Mouse (Mus musculus) midbrain, embryonic 16.5 days (tissue): ENCODE measurements around the gene Rxfp4. TPM values are rescaled to one million over a fixed set of nuclear protein-coding genes. Genes with fewer than 3 reads are reported as not detected.

Experiments used
- ATAC-seq: fragments of 200-750 bp; cut with Nextera tagmentation; 2 replicates; pipeline ENCODE4 v1.8.0; 2017; ENCODE audit warnings: moderate TSS enrichment
- H3K27ac ChIP-seq: fragments of 300-500 bp; sonication (generic); 2 replicates; pipeline ENCODE4 v1.5.1; 2014; ENCODE audit warnings: mild to moderate bottlenecking, low read length, mixed read lengths
- H3K27me3 ChIP-seq: fragments of 300-500 bp; sonication (generic); 2 replicates; pipeline ENCODE4 v1.6.1; 2014; ENCODE audit warnings: low read depth, low read length, mixed read lengths; ENCODE audit not compliant: control insufficient read depth, insufficient read depth
- H3K36me3 ChIP-seq: fragments of 300-500 bp; sonication (generic); 2 replicates; pipeline ENCODE4 v1.6.1; 2014; ENCODE audit warnings: mild to moderate bottlenecking, low read length, moderate library complexity, mixed read lengths; ENCODE audit not compliant: control insufficient read depth, insufficient read depth
- H3K4me1 ChIP-seq: fragments of 300-500 bp; sonication (generic); 2 replicates; pipeline ENCODE4 v1.6.1; 2014; ENCODE audit warnings: mild to moderate bottlenecking, low read length, mixed read lengths; ENCODE audit not compliant: control insufficient read depth, insufficient read depth
- H3K4me2 ChIP-seq: fragments of 300-500 bp; sonication (generic); 2 replicates; pipeline ENCODE4 v1.6.1; 2014; ENCODE audit warnings: mild to moderate bottlenecking, low read length, mixed read lengths
- H3K4me3 ChIP-seq: fragments of 300-500 bp; sonication (generic); 2 replicates; pipeline ENCODE4 v1.5.1; 2014; ENCODE audit warnings: low read depth, mild to moderate bottlenecking, low read length, moderate library complexity, mixed read lengths
- H3K9ac ChIP-seq: fragments of 300-500 bp; sonication (generic); 2 replicates; pipeline ENCODE4 v1.6.1; 2014; ENCODE audit warnings: low read depth, low read length, mixed read lengths
- H3K9me3 ChIP-seq: fragments of 300-500 bp; sonication (generic); replicated peaks from 2 replicates; pipeline ENCODE4 v1.6.1; 2014; ENCODE audit warnings: mild to moderate bottlenecking, low read length, mixed read lengths; ENCODE audit not compliant: control insufficient read depth, poor library complexity, severe bottlenecking
- WGBS: fragments of 180-500 bp; shearing (Covaris S2); extraction: QIAGEN DNeasy Blood & Tissue Kit; methylation state at CpG from one replicate; pipeline ENCODE4 v1.1.7; 2014; 5-methylcytosine and 5-hydroxymethylcytosine counted together
- polyA plus RNA-seq: library from polyadenylated mRNA; unstranded; fragments of >200 nt; fragmentation: Nextera tagmentation; extraction: Ambion mirVana; gene quantifications from 2 replicates; pipeline ENCODE4 v1.2.1, GENCODE M21; 2015

Gene Rxfp4
- polyA plus RNA-seq, 1 experiment from 2014 or later: not detected

DNA sequence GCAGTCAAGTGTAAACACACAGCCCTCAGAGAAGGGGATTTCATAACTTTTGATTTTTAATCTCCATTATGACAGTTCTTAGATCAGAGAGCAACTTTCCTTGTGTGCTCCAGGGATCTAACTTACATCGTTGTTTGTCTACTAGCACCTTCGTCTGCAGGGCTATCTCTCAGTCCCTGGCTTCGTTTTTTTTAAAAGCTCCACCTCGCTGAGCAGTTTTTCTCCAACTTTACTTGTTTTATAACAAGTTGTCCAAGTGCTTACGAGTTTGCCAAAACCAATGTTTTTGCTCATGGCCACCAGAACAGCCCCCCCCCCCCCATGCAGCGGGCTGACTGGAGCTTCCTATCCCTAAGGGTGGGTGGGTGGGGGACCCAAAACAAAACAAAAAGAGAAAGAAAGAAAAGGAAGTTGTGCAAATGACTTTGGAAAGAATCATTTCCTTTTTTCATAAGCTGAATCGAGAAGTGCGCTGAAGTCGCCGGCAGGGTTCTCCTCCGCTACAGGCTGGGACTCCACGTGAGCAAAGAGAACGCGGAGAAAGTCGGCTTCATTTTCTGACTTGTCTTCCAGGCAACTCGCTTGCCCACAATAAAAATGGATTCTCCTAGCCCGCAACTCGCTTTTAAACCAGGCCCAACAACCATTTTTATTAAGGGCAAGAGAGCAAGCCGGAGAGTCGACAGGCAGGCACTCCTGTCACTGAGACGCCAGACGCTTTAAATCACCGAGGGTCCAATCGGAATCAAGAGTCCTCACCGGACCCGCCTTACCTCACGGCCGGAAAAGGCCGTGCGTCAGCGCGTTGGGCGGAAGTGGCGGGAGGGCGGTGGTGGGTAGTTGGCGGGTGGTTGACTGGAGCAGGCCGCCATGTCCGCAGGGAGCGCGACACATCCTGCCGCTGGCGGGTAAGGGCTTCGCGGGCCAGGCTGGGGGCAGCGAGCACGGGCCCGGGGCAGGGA lies 32.3 kb upstream of the Rxfp4 start, which contains the start of gene Khdc4:
Gene Khdc4 (plus strand): TSS at position 824 of the 962 bp plus-strand sequence.
- peak; percentile 99 for ATAC-seq
- peak within 1 kb of the TSS; percentile 98 for H3K27ac ChIP-seq
- no peaks in the 10 kb centered on the region for H3K9me3 ChIP-seq
- peaks cover 21% of the 10 kb centered on the region for H3K4me1 ChIP-seq
- peak within 1 kb of the TSS; percentile 96 for H3K4me2 ChIP-seq
- H3K9ac ChIP-seq: peak within 1 kb of the TSS; percentile 98
- WGBS: under 1% methylated on average over 47 of the region's 47 CpGs
- H3K27me3 ChIP-seq: no peaks in the 10 kb centered on the region
- peaks cover 8% of the 10 kb centered on the region; the same call in 1 of the 2 replicates for H3K36me3 ChIP-seq
- H3K4me3 ChIP-seq: peak within 1 kb of the TSS; percentile 99

GRCm38 (mm10) chr3:88684236-88684979 lies 31.5 kb upstream of the Rxfp4 start:
- no peak overlapping the region for H3K9ac ChIP-seq
- H3K4me3 ChIP-seq: peak overlapping the region; percentile 99
- H3K4me2 ChIP-seq: peak overlapping the region; percentile 60
- WGBS: 71% methylated on average over 6 of the region's 8 CpGs
- 0 out of 2 replicates have a peak, but pooled peaks cover under 1% of the 10 kb centered on the region for H3K36me3 ChIP-seq
- peaks cover 21% of the 10 kb centered on the region for H3K4me1 ChIP-seq
- H3K9me3 ChIP-seq: no peaks in the 10 kb centered on the region
- no peak for ATAC-seq
- H3K27ac ChIP-seq: peak overlapping the region; percentile 70
- no peaks in the 10 kb centered on the region for H3K27me3 ChIP-seq

GRCm38 (mm10) chr3:88683814-88684213 lies 30.9 kb upstream of the Rxfp4 start:
- Histone ChIP-seq H3K36me3 (no peaks in the 10 kb centered on the region), H3K27me3 (no peaks in the 10 kb centered on the region), H3K4me3 (no peak overlapping the region), H3K4me1 (peaks cover 21% of the 10 kb centered on the region), H3K9me3 (no peaks in the 10 kb centered on the region), H3K9ac (no peak overlapping the region), H3K27ac (no peak overlapping the region), H3K4me2 (no peak overlapping the region)
- WGBS: 88% methylated on average over 2 of the region's 2 CpGs
- ATAC-seq: no peak

DNA sequence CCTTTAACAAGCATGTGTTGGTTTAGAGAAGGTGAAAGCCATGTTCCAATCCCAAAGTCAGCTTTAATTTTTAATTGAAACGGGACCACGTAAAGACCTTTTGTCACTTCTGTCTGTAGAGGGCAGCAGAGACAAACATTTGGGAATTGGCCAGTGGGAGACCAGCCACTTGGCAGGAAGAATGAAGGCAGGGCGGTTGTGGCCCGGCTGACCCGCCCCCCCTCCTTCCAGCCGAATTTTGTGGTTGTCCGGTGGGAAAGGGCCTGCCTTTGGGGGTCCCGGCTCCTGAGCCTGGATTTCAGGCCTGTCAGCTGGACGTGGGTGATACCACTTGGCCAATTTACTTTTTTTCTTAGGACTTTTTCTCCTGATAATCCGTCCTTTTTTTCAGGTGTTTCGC lies 24.5 kb upstream of the Rxfp4 start:
- H3K27ac ChIP-seq: no peak overlapping the region
- WGBS: 8% methylated on average over 10 of the region's 11 CpGs
- peak overlapping the region; percentile 60 for H3K4me2 ChIP-seq
- H3K9me3 ChIP-seq: no peaks in the 10 kb centered on the region
- no peaks in the 10 kb centered on the region for H3K36me3 ChIP-seq
- peak; percentile 51; the same call in 1 of the 2 replicates for ATAC-seq
- no peaks in the 10 kb centered on the region for H3K27me3 ChIP-seq
- no peaks in the 10 kb centered on the region for H3K4me1 ChIP-seq
- H3K9ac ChIP-seq: peak overlapping the region; percentile 54
- H3K4me3 ChIP-seq: peak overlapping the region; percentile 27

- no peak for ATAC-seq
- H3K27me3 ChIP-seq: no peaks in the 10 kb centered on the region
- H3K4me2 ChIP-seq: no peak overlapping the region
- no peak overlapping the region for H3K27ac ChIP-seq
- H3K9ac ChIP-seq: no peak overlapping the region
- no peaks in the 10 kb centered on the region for H3K9me3 ChIP-seq
- H3K36me3 ChIP-seq: no peaks in the 10 kb centered on the region
- no peak overlapping the region for H3K4me3 ChIP-seq
- 81% methylated on average over 4 of the region's 4 CpGs for WGBS
- H3K4me1 ChIP-seq: no peaks in the 10 kb centered on the region
Measured at GRCm38 (mm10) chr3:88664095-88664494, 11.2 kb upstream of the Rxfp4 start.

DNA sequence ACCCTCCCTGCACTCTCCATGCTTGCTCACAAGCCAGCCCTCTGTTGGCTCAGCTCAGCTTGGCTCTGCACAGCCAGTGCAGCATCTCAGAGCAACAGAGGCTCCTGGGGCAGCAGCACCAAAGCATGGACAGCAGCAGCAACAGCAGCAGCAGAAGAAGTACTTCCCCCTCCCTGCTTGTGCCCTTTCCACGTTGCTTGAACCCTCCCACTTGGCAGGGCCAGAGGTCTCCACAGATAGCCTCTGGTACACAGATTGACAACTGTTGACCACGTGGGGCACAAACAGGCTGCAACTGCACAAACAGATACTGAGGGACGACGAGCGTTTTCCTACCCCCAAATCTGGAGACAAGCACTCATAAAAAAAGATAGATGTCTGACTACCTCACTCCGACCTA lies 6.9 kb upstream of the Rxfp4 start:
- Histone ChIP-seq H3K4me3 (no peak overlapping the region), H3K27ac (no peak overlapping the region), H3K9ac (no peak overlapping the region), H3K27me3 (no peaks in the 10 kb centered on the region), H3K9me3 (no peaks in the 10 kb centered on the region), H3K36me3 (no peaks in the 10 kb centered on the region), H3K4me2 (no peak overlapping the region), H3K4me1 (no peaks in the 10 kb centered on the region)
- 52% methylated on average over 6 of the region's 6 CpGs for WGBS
- ATAC-seq: no peak

DNA sequence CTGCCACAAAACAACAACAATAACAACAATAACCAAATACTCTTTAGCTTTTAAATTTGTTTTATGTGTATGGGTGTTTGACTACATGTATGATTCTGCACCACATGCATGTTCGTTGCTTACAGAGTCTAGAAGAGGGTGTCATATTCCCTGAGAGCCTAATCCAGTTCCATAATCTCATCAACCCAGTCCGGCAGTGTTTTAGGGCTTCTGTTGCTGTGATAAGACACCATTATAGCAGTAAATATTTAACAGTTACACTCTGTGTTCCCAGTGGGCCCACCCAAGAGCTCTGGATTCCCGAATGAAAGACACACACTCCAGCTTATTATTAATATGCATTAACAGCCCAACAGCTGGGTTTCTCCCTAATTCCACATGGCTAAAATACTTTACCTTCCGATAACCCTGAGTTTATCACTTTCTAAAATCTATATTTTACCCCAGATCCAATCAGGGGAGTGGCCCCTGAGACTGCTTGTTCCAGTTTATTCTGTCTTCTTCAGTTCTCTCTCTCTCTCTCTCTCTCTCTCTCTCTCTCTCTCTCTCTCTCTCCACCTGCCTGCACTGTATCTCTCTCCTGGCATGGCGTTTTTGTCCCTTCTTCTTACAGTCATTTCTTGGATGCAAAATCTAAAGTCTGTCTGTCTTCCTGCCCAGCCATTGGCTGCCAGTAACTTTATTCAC lies 5.6 kb upstream of the Rxfp4 start:
- Histone ChIP-seq H3K27me3 (no peaks in the 10 kb centered on the region), H3K4me2 (no peak overlapping the region), H3K36me3 (no peaks in the 10 kb centered on the region), H3K4me1 (no peaks in the 10 kb centered on the region), H3K9me3 (no peaks in the 10 kb centered on the region), H3K4me3 (no peak overlapping the region), H3K27ac (no peak overlapping the region), H3K9ac (no peak overlapping the region)
- no peak for ATAC-seq
- 68% methylated on average over 5 of the region's 5 CpGs for WGBS

DNA sequence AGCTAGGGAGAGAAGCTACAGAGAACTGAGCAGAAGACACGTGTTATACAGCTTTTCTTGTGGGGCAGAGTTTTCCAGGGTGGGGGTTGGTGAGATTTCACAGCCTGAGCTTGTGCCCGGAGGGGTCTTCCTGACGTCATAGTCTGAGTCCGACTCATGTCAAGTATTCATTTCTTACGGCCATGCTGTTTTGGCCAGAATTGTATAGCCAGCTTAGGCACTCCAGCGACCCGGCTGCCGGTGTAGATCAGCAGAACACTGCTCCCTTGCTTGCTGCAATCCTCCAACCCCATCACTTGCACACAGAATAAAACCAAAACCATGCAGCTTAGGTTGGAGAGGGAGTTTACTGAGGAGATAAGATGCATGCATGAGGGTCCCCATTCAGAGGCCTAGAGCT lies 2.7 kb upstream of the Rxfp4 start:
- no peak for ATAC-seq
- WGBS: 83% methylated on average over 8 of the region's 8 CpGs
- no peaks in the 10 kb centered on the region for H3K4me1 ChIP-seq
- no peak overlapping the region for H3K9ac ChIP-seq
- H3K27ac ChIP-seq: no peak overlapping the region
- no peaks in the 10 kb centered on the region for H3K36me3 ChIP-seq
- H3K9me3 ChIP-seq: no peaks in the 10 kb centered on the region
- no peak overlapping the region for H3K4me3 ChIP-seq
- H3K4me2 ChIP-seq: no peak overlapping the region
- no peaks in the 10 kb centered on the region for H3K27me3 ChIP-seq
